Mouse (Mus musculus) heart, adult 2 months (tissue): Measurements from ENCODE around the gene Ly6g6f.

Experiments used
- CTCF ChIP-seq: fragments of 200-600 bp; IDR thresholded peaks from 2 replicates; pipeline ENCODE4 v1.8.1; 2022; ENCODE audit warnings: antibody characterized with exemption, mild to moderate bottlenecking, moderate library complexity
- EP300 ChIP-seq: fragments of 200-500 bp; IDR thresholded peaks from 2 replicates; pipeline ENCODE4 v1.6.1; 2011; ENCODE audit warnings: low read depth, low read length, control low read depth; ENCODE audit not compliant: insufficient read depth
- POLR2A ChIP-seq: fragments of 200-500 bp; IDR thresholded peaks from 2 replicates; pipeline ENCODE4 v1.6.1; 2011; ENCODE audit warnings: mild to moderate bottlenecking, low read depth, low read length, control low read depth; ENCODE audit not compliant: insufficient read depth

- no peak for TF ChIP-seq EP300
- TF ChIP-seq CTCF = peak; percentile 39
- TF ChIP-seq POLR2A = no peak
Measured at GRCm38 (mm10) chr17:35097164-35097655, 11.8 kb upstream of the Ly6g6f start.
